Mouse (Mus musculus) MEL (cell line): ENCODE measurements around the gene Cfap77.

Experiments
- CHD2 ChIP-seq: IDR thresholded peaks from 2 replicates; pipeline ENCODE4 v1.6.1; 2011; ENCODE audit warnings: low read length, improper control_type of control experiment
- CTCF ChIP-seq, 3 experiments: IDR thresholded peaks in 2 of 3; conservative IDR thresholded peaks in 1 of 3; 2 replicates each; pipeline ENCODE4 v1.5.1; 2011 to 2012; ENCODE audit warnings: low read length in 3 of 3, low read depth in 2 of 3, mild to moderate bottlenecking in 2 of 3, improper control_type of control experiment in 1 of 3, inconsistent platforms in 1 of 3, mixed read lengths in 1 of 3, moderate library complexity in 1 of 3; ENCODE audit not compliant: control insufficient read depth in 1 of 3, insufficient read depth in 1 of 3, poor library complexity in 1 of 3, severe bottlenecking in 1 of 3
- EP300 ChIP-seq, 2 experiments: IDR thresholded peaks; 2 replicates each; pipeline ENCODE4 v1.6.1; 2011; ENCODE audit warnings: improper control_type of control experiment in 2 of 2, low read length in 2 of 2, low read depth in 1 of 2, mild to moderate bottlenecking in 1 of 2
- ETS1 ChIP-seq: IDR thresholded peaks from 2 replicates; pipeline ENCODE4 v1.6.1; 2012; ENCODE audit warnings: low read depth, mild to moderate bottlenecking, inconsistent platforms, low read length, improper control_type of control experiment, moderate library complexity
- KAT2A ChIP-seq: conservative IDR thresholded peaks from 2 replicates; pipeline ENCODE4 v1.6.1; 2012; ENCODE audit warnings: low read depth, low read length, improper control_type of control experiment, inconsistent platforms
- MAX ChIP-seq: IDR thresholded peaks from 2 replicates; pipeline ENCODE4 v1.6.1; 2011; ENCODE audit warnings: low read length, improper control_type of control experiment
- MEF2A ChIP-seq: IDR thresholded peaks from 2 replicates; pipeline ENCODE4 v1.6.1; 2014; ENCODE audit warnings: low read depth, mild to moderate bottlenecking, inconsistent platforms, low read length, improper control_type of control experiment; ENCODE audit not compliant: poor library complexity, insufficient replicate concordance, severe bottlenecking; ENCODE audit errors: extremely low read depth
- POLR2A ChIP-seq, 2 experiments: IDR thresholded peaks; 2 replicates each; pipeline ENCODE4 v1.6.1; 2011 to 2012; ENCODE audit warnings: low read length in 2 of 2, mild to moderate bottlenecking in 2 of 2, control low read depth in 1 of 2, improper control_type of control experiment in 1 of 2, low read depth in 1 of 2, moderate library complexity in 1 of 2; ENCODE audit not compliant: control insufficient read depth in 1 of 2, insufficient read depth in 1 of 2, poor library complexity in 1 of 2
- RAD21 ChIP-seq: IDR thresholded peaks from 2 replicates; pipeline ENCODE4 v1.6.1; 2011; ENCODE audit warnings: mild to moderate bottlenecking, low read depth, low read length, improper control_type of control experiment
- TBP ChIP-seq: IDR thresholded peaks from 2 replicates; pipeline ENCODE4 v1.8.0; 2011; ENCODE audit warnings: low read depth, low read length, improper control_type of control experiment
- ZKSCAN1 ChIP-seq: IDR thresholded peaks from 2 replicates; pipeline ENCODE4 v1.6.1; 2012; ENCODE audit warnings: low read depth, mild to moderate bottlenecking, inconsistent platforms, low read length, improper control_type of control experiment, moderate library complexity
- ZNF384 ChIP-seq: IDR thresholded peaks from 2 replicates; pipeline ENCODE4 v1.6.1; 2012; ENCODE audit warnings: low read depth, mild to moderate bottlenecking, inconsistent platforms, low read length, improper control_type of control experiment

DNA sequence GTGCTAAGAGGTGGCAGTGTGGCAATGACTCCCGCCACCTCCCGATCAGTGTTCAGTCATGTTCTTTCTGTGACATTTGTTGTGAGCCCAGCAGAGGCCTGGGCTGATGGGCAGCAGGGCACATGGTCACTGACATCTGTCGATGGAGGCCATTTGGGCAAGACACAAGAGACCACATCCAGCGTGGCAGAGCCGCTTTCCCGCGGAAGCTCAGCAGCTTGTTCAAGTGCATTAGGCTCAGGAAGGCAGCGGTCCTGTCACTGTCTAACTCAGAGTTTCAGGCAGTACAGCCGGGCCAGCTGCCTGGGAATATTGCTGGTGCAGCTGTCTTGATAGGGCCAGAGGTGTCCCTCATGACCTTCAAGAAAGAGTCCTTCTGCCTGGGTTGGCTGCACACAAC lies 100.3 kb downstream of the Cfap77 start:
- TF ChIP-seq CHD2 (no peak), CTCF (IDR thresholded peaks at IDR 0.05 in 2 of 3, conservative IDR thresholded peaks at IDR 0.05 in 1 of 3; ENCODE audit: control insufficient read depth in 1 of 3, insufficient read depth in 1 of 3, low read depth in 2 of 3, low read length in 3 of 3, poor library complexity in 1 of 3, severe bottlenecking in 1 of 3) (no peak), ETS1 (no peak), MEF2A (no peak), EP300 (IDR thresholded peaks at IDR 0.05; ENCODE audit: low read depth in 1 of 2, low read length in 2 of 2) (no peak), ZKSCAN1 (no peak), RAD21 (no peak), TBP (no peak), POLR2A (IDR thresholded peaks at IDR 0.05; ENCODE audit: control insufficient read depth in 1 of 2, insufficient read depth in 1 of 2, low read depth in 1 of 2, low read length in 2 of 2, poor library complexity in 1 of 2) (no peak), ZNF384 (no peak), KAT2A (no peak), MAX (no peak)
